Mouse (Mus musculus) neural tube, embryonic 11.5 days (tissue): Measurements from ENCODE around the gene Sparcl1. TPM values are rescaled to one million over a fixed set of nuclear protein-coding genes. Genes with fewer than 3 reads are reported as not detected.

Experiments
- ATAC-seq: fragments of 200-750 bp; cut with Nextera tagmentation; 2 replicates; pipeline ENCODE4 v1.8.0; 2017; ENCODE audit warnings: moderate number of reproducible peaks, mild to moderate bottlenecking, moderate TSS enrichment, moderate library complexity; ENCODE audit not compliant: insufficient read depth, low FRiP score, low TSS enrichment
- DNase-seq: peaks from one replicate; pipeline ENCODE4 v3.0.0-alpha.2; 2015; ENCODE audit warnings: low spot score
- H3K27ac ChIP-seq: fragments of 300-500 bp; sonication (generic); 2 replicates; pipeline ENCODE4 v1.5.1; 2014; ENCODE audit warnings: low read depth, mild to moderate bottlenecking, low read length
- H3K27me3 ChIP-seq: fragments of 300-500 bp; sonication (generic); 2 replicates; pipeline ENCODE4 v1.6.1; 2014; ENCODE audit warnings: mild to moderate bottlenecking, low read length, mixed read lengths; ENCODE audit not compliant: control insufficient read depth, insufficient read depth
- H3K36me3 ChIP-seq: fragments of 300-500 bp; sonication (generic); 2 replicates; pipeline ENCODE4 v1.6.1; 2014; ENCODE audit warnings: mild to moderate bottlenecking, low read length, moderate library complexity, mixed read lengths; ENCODE audit not compliant: control insufficient read depth, insufficient read depth
- H3K4me1 ChIP-seq: fragments of 300-500 bp; sonication (generic); 2 replicates; pipeline ENCODE4 v1.6.1; 2014; ENCODE audit warnings: low read length, mixed read lengths; ENCODE audit not compliant: control insufficient read depth, insufficient read depth
- H3K4me2 ChIP-seq: fragments of 300-500 bp; sonication (generic); 2 replicates; pipeline ENCODE4 v1.6.1; 2014; ENCODE audit warnings: low read depth, mild to moderate bottlenecking, moderate library complexity
- H3K4me3 ChIP-seq: fragments of 300-500 bp; sonication (generic); 2 replicates; pipeline ENCODE4 v1.5.1; 2014; ENCODE audit warnings: low read depth, low read length
- H3K9ac ChIP-seq: fragments of 300-500 bp; sonication (generic); 2 replicates; pipeline ENCODE4 v1.6.1; 2014; ENCODE audit warnings: mild to moderate bottlenecking, low read length
- H3K9me3 ChIP-seq: fragments of 300-500 bp; sonication (generic); 2 replicates; pipeline ENCODE4 v1.6.1; 2016; ENCODE audit warnings: low read length; ENCODE audit not compliant: control insufficient read depth
- WGBS: fragments of 180-500 bp; shearing (Covaris S2); extraction: QIAGEN DNeasy Blood & Tissue Kit; methylation state at CpG from one replicate; pipeline ENCODE4 v1.1.7; 2014; 5-methylcytosine and 5-hydroxymethylcytosine counted together
- polyA plus RNA-seq: library from polyadenylated mRNA; unstranded; fragments of >200 nt; fragmentation: Nextera tagmentation; extraction: Ambion mirVana; gene quantifications from 2 replicates; pipeline ENCODE4 v1.2.1, GENCODE M21; 2014

Sparcl1 gene
- polyA plus RNA-seq, 1 experiment from 2014 or later, result 73.1 TPM

DNA sequence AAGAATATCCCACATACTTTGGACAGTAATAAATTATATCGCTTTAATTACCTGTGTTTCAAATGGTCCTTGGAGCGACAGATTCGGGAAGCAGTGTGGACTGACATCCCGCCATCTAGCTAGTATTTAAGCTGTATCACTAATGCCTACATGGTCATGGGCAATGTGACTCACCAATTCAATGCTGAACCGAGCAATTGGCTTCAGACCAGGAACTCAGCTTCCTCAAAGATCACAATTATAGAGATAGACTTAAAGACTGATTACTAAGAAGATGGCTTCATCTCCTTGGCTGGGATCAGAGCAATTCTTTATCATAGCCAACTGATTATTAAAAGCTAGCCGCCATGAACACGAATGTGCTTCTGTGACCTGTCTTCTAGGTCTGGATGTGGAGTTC, 36.0 kb downstream of the Sparcl1 start, which contains the start of gene Gm17660:
Gene Gm17660, minus strand, starts transcription at position 101 of the 400 bp plus-strand sequence.
- WGBS, result 92% methylated on average over 7 of the region's 7 CpGs
- Histone ChIP-seq H3K27ac (no peak within 1 kb of the TSS), H3K27me3 (no peaks in the 10 kb centered on the region), H3K4me1 (peaks cover 3% of the 10 kb centered on the region; the same call in 1 of the 2 replicates), H3K4me3 (no peak within 1 kb of the TSS), H3K9ac (no peak within 1 kb of the TSS), H3K36me3 (no peaks in the 10 kb centered on the region), H3K9me3 (no peaks in the 10 kb centered on the region), H3K4me2 (no peak within 1 kb of the TSS)
- no peak for ATAC-seq
- no peak for DNase-seq

GRCm38 (mm10) chr5:104076361-104076760, 37.2 kb downstream of the Sparcl1 start:
- Histone ChIP-seq H3K27me3 (no peaks in the 10 kb centered on the region), H3K4me3 (no peak overlapping the region), H3K27ac (no peak overlapping the region), H3K9ac (no peak overlapping the region), H3K4me1 (peaks cover 3% of the 10 kb centered on the region; the same call in 1 of the 2 replicates), H3K9me3 (no peaks in the 10 kb centered on the region), H3K36me3 (no peaks in the 10 kb centered on the region), H3K4me2 (no peak overlapping the region)
- DNase-seq (peak; percentile 29), ATAC-seq (no peak)
- WGBS, result 32% methylated on average over 10 of the region's 10 CpGs

DNA sequence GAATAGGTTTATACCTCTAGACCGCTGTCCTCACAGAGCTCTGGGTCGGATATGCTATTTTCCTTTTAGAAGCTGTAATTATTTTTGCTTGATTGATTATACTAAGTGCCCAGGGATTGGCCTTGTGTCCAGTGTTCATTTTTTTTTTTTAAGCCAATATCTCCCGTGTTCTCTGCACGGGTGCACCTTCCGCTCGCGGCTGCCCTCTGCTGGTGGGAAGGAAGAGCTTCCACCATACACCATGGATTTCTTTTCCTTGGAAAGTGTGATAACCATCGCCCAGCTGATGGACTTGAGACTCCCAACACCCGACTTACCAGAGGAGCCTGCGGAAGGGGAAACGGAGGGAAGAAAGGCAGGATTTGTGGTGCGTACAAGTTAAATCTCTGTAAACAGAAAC, 39.1 kb downstream of the Sparcl1 start:
- H3K27me3 ChIP-seq, result no peaks in the 10 kb centered on the region
- no peaks in the 10 kb centered on the region for H3K9me3 ChIP-seq
- H3K36me3 ChIP-seq, result no peaks in the 10 kb centered on the region
- H3K4me3 ChIP-seq, result no peak overlapping the region
- no peak overlapping the region for H3K9ac ChIP-seq
- ATAC-seq (no peak), DNase-seq (peak; percentile 72)
- H3K27ac ChIP-seq, result no peak overlapping the region
- WGBS, result 40% methylated on average over 12 of the region's 12 CpGs
- no peak overlapping the region for H3K4me2 ChIP-seq
- H3K4me1 ChIP-seq, result peaks cover 3% of the 10 kb centered on the region; the same call in 1 of the 2 replicates

DNA sequence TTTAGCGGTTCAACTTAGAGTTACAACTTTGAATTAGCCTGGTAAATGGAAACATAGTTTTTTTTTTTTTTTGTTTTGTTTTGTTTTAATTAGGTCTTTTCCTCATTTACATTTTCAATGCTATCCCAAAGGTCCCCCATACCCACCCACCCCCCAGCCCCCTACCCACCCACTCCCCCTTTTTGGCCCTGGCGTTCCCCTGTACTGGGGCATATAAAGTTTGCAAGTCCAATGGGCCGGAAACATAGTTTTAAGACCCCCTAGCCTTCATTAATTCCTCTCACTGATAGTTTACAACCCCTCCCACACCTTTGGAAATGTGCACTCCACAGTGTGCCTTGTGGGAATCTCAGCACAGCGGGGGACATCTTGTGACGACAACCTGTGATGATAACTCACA, 39.9 kb downstream of the Sparcl1 start:
- H3K4me1 ChIP-seq, result peaks cover 3% of the 10 kb centered on the region; the same call in 1 of the 2 replicates
- H3K4me2 ChIP-seq, result no peak overlapping the region
- WGBS, result 76% methylated on average over 5 of the region's 5 CpGs
- H3K9me3 ChIP-seq, result no peaks in the 10 kb centered on the region
- no peak overlapping the region for H3K27ac ChIP-seq
- H3K9ac ChIP-seq, result no peak overlapping the region
- DNase-seq (no peak), ATAC-seq (peak; percentile 88; the same call in 1 of the 2 replicates)
- H3K27me3 ChIP-seq, result no peaks in the 10 kb centered on the region
- no peak overlapping the region for H3K4me3 ChIP-seq
- no peaks in the 10 kb centered on the region for H3K36me3 ChIP-seq

- Histone ChIP-seq H3K27ac (peak overlapping the region; percentile 62), H3K9me3 (no peaks in the 10 kb centered on the region), H3K36me3 (no peaks in the 10 kb centered on the region), H3K4me2 (peak overlapping the region; percentile 22; the same call in 1 of the 2 replicates), H3K4me1 (peaks cover 3% of the 10 kb centered on the region; the same call in 1 of the 2 replicates), H3K9ac (0 out of 2 replicates have a peak overlapping the region, but pooled peaks have one; percentile 1), H3K27me3 (no peaks in the 10 kb centered on the region), H3K4me3 (no peak overlapping the region)
- 6% methylated on average over 7 of the region's 8 CpGs for WGBS
- peak; percentile 77 for DNase-seq
- peak; percentile 93 for ATAC-seq
Measured at GRCm38 (mm10) chr5:104072272-104072886, 41.2 kb downstream of the Sparcl1 start.

DNA sequence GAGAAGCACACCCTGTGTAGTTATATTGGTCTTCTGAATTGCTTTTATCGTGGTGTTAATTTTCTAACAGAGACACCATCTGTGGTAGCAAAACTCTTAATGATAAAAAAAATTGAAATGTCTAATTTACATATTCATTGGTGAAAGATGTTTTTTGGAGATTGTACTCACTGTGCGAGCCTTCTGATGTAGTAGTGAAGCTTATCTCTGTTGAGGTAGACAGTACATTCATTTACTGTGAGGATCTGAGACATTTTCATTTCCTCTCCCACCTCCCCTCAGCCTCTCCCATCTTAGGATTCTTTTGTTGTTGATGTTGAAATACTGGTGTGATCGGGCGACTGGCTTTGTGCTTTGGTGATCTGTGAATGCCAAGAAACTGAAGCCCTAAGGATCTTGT, 42.5 kb downstream of the Sparcl1 start:
- H3K36me3 ChIP-seq, result no peaks in the 10 kb centered on the region
- H3K27ac ChIP-seq, result no peak overlapping the region
- no peaks in the 10 kb centered on the region for H3K9me3 ChIP-seq
- DNase-seq, result no peak
- no peak overlapping the region for H3K9ac ChIP-seq
- peaks cover 3% of the 10 kb centered on the region; the same call in 1 of the 2 replicates for H3K4me1 ChIP-seq
- 75% methylated on average over 4 of the region's 4 CpGs for WGBS
- ATAC-seq, result no peak
- no peak overlapping the region for H3K4me3 ChIP-seq
- H3K4me2 ChIP-seq, result no peak overlapping the region
- no peaks in the 10 kb centered on the region for H3K27me3 ChIP-seq

DNA sequence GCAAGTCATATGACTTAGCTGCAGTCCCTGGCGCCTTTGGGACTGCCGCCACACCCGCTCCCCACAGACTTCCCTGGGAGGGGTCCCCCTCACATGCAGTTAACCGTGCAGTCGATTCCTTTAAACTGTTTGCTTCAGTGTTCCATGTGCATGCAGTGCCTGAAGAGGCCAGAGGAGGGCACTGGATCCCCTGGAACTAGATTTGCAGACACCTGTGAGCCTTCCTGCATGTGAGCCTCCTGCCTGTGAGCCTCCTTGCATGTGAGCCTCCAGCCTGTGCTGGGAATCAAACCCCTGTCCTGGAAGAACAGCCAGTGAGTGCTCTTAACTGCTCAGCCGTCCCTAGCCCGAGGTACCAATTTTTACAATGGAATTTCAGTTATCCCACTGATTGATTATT, 44.8 kb downstream of the Sparcl1 start:
- no peak for ATAC-seq
- no peaks in the 10 kb centered on the region for H3K27me3 ChIP-seq

DNA sequence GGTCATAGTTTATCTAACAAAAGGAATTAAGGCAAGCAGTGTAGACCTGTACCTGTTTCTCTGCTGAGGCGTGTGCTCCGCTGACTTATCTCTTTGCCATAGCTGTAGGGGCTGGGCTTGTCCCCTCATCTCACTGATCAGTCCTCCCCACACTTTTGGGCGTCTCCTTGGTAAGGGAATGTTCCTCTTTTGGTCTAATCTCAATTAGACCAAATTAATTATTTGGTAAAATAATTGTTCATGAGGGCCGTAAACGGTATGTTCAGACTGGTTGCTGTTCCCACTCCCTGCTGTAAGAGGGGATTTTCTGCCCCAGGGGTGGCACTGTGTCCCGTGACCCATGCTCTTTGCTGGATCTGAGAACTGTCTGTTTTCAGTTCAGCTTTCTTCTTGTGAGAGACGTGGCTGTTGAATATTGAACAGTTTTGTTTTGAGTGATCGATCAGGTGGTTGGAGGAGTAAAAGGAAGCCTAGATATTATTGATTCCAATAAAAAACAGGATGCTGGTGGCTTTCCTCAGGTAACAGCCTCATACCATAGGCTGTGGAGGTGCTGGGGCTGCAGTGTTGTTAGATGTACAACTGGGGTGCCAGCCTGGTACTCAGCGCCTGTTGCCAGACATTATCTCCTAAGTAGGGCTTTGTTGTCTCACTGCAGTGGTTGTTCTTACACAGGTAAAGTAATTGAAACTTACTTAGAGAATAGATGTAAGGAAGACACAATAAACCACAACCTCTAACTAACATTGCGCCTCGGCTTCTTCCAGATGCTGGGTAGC, 50.6 kb downstream of the Sparcl1 start:
- WGBS, result 92% methylated on average over 11 of the region's 11 CpGs
- ATAC-seq, result no peak

More for the DNA sequence above, 44.8 kb downstream of the Sparcl1 start:
- Histone ChIP-seq H3K36me3 (0 out of 2 replicates have a peak, but pooled peaks cover 3% of the 10 kb centered on the region), H3K4me1 (peaks cover 3% of the 10 kb centered on the region; the same call in 1 of the 2 replicates), H3K4me2 (no peak overlapping the region), H3K27ac (no peak overlapping the region), H3K9ac (no peak overlapping the region), H3K9me3 (no peaks in the 10 kb centered on the region), H3K4me3 (no peak overlapping the region)
- 94% methylated on average over 7 of the region's 7 CpGs for WGBS
- DNase-seq, result peak; percentile 48

More for the DNA sequence above, 50.6 kb downstream of the Sparcl1 start:
- H3K9me3 ChIP-seq, result no peaks in the 10 kb centered on the region
- no peak overlapping the region for H3K27ac ChIP-seq
- no peaks in the 10 kb centered on the region for H3K27me3 ChIP-seq
- no peak overlapping the region for H3K9ac ChIP-seq
- H3K4me2 ChIP-seq, result no peak overlapping the region
- no peak for DNase-seq
- no peaks in the 10 kb centered on the region for H3K4me1 ChIP-seq
- no peak overlapping the region for H3K4me3 ChIP-seq
- peaks cover 10% of the 10 kb centered on the region; the same call in 1 of the 2 replicates for H3K36me3 ChIP-seq
